Mouse (Mus musculus) erythroblast, embryonic 14.5 days (primary cell): ENCODE results near the gene Ybx2.

Experiments
- GATA1 ChIP-seq: IDR thresholded peaks from 2 replicates; pipeline ENCODE4 v1.6.1; 2012; ENCODE audit warnings: low read length, inconsistent platforms, mixed read lengths
- TAL1 ChIP-seq: IDR thresholded peaks from 3 replicates; pipeline ENCODE4 v1.6.1; 2012; ENCODE audit warnings: low read length, inconsistent platforms, mixed read lengths

DNA sequence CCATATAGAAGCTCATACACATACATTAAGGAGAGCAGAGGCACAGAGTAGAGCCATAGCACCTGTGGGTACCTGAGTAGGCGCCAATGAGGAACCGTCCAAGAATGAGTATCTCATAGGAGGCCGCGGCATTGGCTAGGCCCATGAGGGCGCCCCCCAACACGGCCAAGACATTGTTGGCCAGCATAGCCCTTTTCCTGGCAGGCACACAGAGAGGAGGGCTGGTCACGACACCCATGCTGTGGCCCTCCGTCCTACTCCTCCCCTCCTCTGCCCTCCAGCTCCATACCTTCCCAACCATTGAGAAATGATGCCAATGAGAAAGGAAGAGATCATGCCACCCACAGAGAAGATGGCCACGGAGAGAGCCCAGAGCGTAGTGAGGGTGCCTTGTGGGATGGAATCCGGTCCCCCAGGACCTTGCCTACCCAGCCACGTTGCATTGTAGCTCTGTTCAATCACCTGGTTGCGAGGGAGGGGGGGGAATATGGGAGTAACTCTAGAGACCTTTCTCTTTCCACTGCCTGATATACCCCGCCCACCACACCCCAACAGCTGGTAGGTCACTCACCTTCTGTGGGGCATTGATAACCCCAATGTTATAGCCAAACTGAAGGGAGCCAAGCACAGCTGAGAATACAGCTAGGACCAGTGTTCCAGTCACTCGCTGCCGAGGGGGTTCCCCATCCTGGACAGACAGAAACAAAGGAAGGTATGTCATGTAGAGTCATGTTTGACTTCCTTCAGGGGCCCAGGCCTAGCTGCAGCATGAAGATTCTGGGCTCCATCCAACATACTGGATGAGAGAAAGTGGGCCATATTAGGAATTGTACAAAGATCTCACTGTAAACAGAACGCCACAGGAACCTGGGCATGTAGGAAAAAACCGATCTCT is 10.6 kb downstream of the Ybx2 start:
- TF ChIP-seq GATA1 = peak; percentile 89
- peak; percentile 94 for TF ChIP-seq TAL1
